Mouse (Mus musculus): ENCODE data around the gene Ndufb3.

- no peak for TF ChIP-seq CTCF (IDR thresholded peaks at IDR 0.05; ENCODE audit: borderline replicate concordance, insufficient read depth, low read length)
- TF ChIP-seq POLR2A (IDR thresholded peaks at IDR 0.05; ENCODE audit: low read depth, low read length): no peak
These were observed 30.0 kb downstream of the Ndufb3 start for GRCm38 (mm10) chr1:58616176-58616575.
